Mouse (Mus musculus) midbrain, embryonic 11.5 days (tissue): ENCODE data around the gene Fbxo34. TPM values are rescaled to one million over a fixed set of nuclear protein-coding genes. Genes with fewer than 3 reads are reported as not detected.
"Not testable (repeated sequence)": the region's sequence is repeated elsewhere in the genome, so short reads cannot be mapped to it uniquely, and the experiment has no call there.

Source experiments
- ATAC-seq: fragments of 200-750 bp; cut with Nextera tagmentation; 2 replicates; pipeline ENCODE4 v1.8.0; 2017; ENCODE audit warnings: moderate TSS enrichment, moderate library complexity; ENCODE audit not compliant: low FRiP score
- DNase-seq: peaks from one replicate; pipeline ENCODE4 v3.0.0; 2015; ENCODE audit warnings: low spot score; ENCODE audit errors: missing footprints
- H3K27ac ChIP-seq: fragments of 300-500 bp; sonication (generic); 2 replicates; pipeline ENCODE4 v1.5.1; 2014; ENCODE audit warnings: low read depth, low read length
- H3K27me3 ChIP-seq: fragments of 300-500 bp; sonication (generic); 2 replicates; pipeline ENCODE4 v1.6.1; 2014; ENCODE audit warnings: mild to moderate bottlenecking, low read length, moderate library complexity, mixed read lengths; ENCODE audit not compliant: control insufficient read depth, insufficient read depth
- H3K36me3 ChIP-seq: fragments of 300-500 bp; sonication (generic); 2 replicates; pipeline ENCODE4 v1.6.1; 2014; ENCODE audit warnings: mild to moderate bottlenecking, low read length, moderate library complexity, mixed read lengths; ENCODE audit not compliant: control insufficient read depth, insufficient read depth
- H3K4me1 ChIP-seq: fragments of 300-500 bp; sonication (generic); 2 replicates; pipeline ENCODE4 v1.6.1; 2014; ENCODE audit warnings: low read length; ENCODE audit not compliant: control insufficient read depth, insufficient read depth
- H3K4me2 ChIP-seq: fragments of 300-500 bp; sonication (generic); 2 replicates; pipeline ENCODE4 v1.6.1; 2014; ENCODE audit warnings: mild to moderate bottlenecking, moderate library complexity
- H3K4me3 ChIP-seq: fragments of 300-500 bp; sonication (generic); 2 replicates; pipeline ENCODE4 v1.5.1; 2014; ENCODE audit warnings: low read depth, low read length
- H3K9ac ChIP-seq: fragments of 300-500 bp; sonication (generic); 2 replicates; pipeline ENCODE4 v1.6.1; 2014; ENCODE audit warnings: low read length
- H3K9me3 ChIP-seq: fragments of 300-500 bp; sonication (generic); 2 replicates; pipeline ENCODE4 v1.6.1; 2016; ENCODE audit warnings: low read length; ENCODE audit not compliant: control insufficient read depth
- WGBS: fragments of 180-500 bp; shearing (Covaris S2); extraction: QIAGEN DNeasy Blood & Tissue Kit; methylation state at CpG from one replicate; pipeline ENCODE4 v1.1.7; 2014; 5-methylcytosine and 5-hydroxymethylcytosine counted together
- polyA plus RNA-seq: library from polyadenylated mRNA; unstranded; fragments of >200 nt; fragmentation: Nextera tagmentation; extraction: Ambion mirVana; gene quantifications from 2 replicates; pipeline ENCODE4 v1.2.1, GENCODE M21; 2014

Gene Fbxo34
- polyA plus RNA-seq, 1 experiment from 2014 or later: 24.0 TPM

DNA sequence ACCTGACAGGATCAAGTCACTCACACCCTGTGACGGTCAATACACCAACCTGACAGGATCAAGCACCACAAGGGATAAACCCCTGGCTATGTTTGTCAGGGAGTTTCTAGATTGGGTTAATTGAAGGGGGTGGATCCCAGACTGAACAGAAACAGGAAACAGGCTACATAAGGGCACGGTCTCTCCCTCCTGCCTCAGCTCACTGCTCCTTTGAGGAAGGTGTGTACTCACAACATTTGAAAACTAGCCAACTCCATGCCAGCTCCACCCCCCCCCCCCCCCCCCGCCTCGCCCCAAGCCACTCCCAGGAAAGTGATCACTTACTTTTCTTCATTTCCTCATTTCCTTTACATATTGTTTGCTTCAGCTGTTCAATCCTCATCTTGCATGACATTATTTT lies 104.0 kb downstream of the Fbxo34 start:
- Histone ChIP-seq H3K36me3 (peaks cover 8% of the 10 kb centered on the region), H3K27me3 (no peaks in the 10 kb centered on the region), H3K9ac (no peak overlapping the region), H3K27ac (no peak overlapping the region), H3K9me3 (no peaks in the 10 kb centered on the region), H3K4me3 (no peak overlapping the region), H3K4me1 (no peaks in the 10 kb centered on the region), H3K4me2 (no peak overlapping the region)
- ATAC-seq (no peak), DNase-seq (no peak)
- 86% methylated on average over 4 of the region's 4 CpGs for WGBS

DNA sequence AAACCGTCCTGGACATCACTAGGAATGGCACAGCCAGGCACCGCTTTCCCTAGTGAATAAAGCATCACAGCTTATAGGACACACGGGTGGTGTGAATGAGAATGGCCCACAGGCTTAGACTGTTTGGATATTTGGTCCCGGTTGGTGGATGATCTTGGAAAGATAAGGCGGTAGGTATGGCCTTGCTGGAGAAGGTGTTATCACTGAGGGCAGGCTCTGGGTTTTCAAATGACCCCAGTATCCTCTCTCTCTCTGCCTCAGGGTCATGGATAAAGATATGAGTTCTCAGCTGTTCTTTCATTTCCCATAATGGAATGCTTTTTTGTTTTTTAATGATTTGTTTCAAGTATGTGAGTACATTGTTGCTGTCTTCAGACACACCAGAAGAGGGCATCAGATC lies 105.0 kb downstream of the Fbxo34 start:
- H3K4me1 ChIP-seq: no peaks in the 10 kb centered on the region
- no peak overlapping the region for H3K9ac ChIP-seq
- no peak overlapping the region for H3K27ac ChIP-seq
- H3K9me3 ChIP-seq: no peaks in the 10 kb centered on the region
- 96% methylated on average over 5 of the region's 5 CpGs for WGBS
- H3K36me3 ChIP-seq: peaks cover 8% of the 10 kb centered on the region
- H3K27me3 ChIP-seq: no peaks in the 10 kb centered on the region
- no peak overlapping the region for H3K4me3 ChIP-seq
- ATAC-seq (no peak), DNase-seq (no peak)
- no peak overlapping the region for H3K4me2 ChIP-seq

DNA sequence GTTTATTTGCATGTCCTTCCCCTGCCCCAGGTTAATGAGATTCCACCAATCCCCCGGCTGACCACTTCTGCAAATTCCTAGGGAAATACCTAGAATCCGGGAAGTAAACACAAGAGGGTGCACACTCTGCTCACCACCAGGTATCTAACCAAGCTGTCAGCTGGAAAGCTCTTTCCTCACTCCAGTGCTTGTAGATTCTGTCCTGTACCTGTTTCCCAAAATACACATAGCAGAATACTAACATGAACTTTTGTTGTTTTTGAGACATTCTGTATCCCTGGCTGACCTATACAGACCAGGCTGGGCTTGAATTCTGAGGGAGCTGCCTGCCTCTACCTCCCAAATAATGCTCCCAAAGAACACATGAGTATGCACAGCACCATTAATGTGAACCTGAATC lies 110.5 kb downstream of the Fbxo34 start:
- Histone ChIP-seq H3K4me3 (no peak overlapping the region), H3K4me2 (no peak overlapping the region), H3K27ac (no peak overlapping the region), H3K4me1 (no peaks in the 10 kb centered on the region), H3K9ac (no peak overlapping the region), H3K36me3 (no peaks in the 10 kb centered on the region; the same call in 1 of the 2 replicates), H3K9me3 (no peaks in the 10 kb centered on the region), H3K27me3 (no peaks in the 10 kb centered on the region)
- 88% methylated on average over 2 of the region's 2 CpGs for WGBS
- no peak for ATAC-seq
- no peak for DNase-seq

DNA sequence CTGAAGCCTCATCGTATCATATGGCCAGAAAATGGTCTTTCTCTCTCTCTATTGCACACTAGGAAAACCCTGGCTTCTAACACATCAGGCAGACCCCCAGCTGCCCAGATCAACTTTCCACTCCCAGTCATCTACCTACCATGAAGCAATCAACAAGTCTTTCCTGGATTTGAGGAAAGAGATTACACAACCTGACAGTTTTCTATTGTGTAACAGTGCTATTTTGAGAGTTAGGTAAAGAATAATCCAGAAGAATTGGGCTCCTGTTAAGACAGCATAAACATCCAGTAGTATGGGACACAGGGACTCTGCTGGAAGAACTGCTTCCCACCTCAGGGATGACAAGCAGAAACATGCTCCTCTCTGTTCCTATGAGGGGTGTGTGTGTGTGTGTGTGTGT lies 112.3 kb downstream of the Fbxo34 start:
- no peak overlapping the region for H3K4me2 ChIP-seq
- H3K27ac ChIP-seq: no peak overlapping the region
- no peak overlapping the region for H3K4me3 ChIP-seq
- DNase-seq (no peak), ATAC-seq (no peak)
- 90% methylated on average over 1 of the region's 1 CpGs for WGBS
- H3K36me3 ChIP-seq: no peaks in the 10 kb centered on the region
- no peaks in the 10 kb centered on the region for H3K27me3 ChIP-seq
- H3K9ac ChIP-seq: no peak overlapping the region
- no peaks in the 10 kb centered on the region for H3K9me3 ChIP-seq
- H3K4me1 ChIP-seq: peaks cover 4% of the 10 kb centered on the region; the same call in 1 of the 2 replicates

DNA sequence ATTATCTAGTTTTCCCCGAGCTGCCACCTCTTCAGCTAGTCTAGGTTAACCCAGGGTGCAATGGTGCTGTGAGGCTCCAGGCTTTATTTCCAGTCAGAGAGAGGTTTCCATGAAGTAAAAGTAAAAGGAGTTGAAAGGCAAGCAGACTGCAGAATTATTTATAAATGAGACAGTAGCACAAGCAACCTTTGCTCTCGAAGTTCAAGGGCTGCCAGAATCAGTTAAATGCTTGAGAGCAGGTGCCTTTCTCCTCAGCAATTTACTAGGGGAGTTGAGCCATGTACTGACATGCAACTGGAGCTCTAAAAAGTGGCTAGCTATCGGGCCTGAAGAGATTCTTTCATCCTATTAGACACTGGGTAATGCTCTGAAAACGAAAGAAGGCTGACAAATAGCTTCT lies 112.9 kb downstream of the Fbxo34 start:
- no peak for ATAC-seq
- WGBS: 83% methylated on average over 4 of the region's 4 CpGs

DNA sequence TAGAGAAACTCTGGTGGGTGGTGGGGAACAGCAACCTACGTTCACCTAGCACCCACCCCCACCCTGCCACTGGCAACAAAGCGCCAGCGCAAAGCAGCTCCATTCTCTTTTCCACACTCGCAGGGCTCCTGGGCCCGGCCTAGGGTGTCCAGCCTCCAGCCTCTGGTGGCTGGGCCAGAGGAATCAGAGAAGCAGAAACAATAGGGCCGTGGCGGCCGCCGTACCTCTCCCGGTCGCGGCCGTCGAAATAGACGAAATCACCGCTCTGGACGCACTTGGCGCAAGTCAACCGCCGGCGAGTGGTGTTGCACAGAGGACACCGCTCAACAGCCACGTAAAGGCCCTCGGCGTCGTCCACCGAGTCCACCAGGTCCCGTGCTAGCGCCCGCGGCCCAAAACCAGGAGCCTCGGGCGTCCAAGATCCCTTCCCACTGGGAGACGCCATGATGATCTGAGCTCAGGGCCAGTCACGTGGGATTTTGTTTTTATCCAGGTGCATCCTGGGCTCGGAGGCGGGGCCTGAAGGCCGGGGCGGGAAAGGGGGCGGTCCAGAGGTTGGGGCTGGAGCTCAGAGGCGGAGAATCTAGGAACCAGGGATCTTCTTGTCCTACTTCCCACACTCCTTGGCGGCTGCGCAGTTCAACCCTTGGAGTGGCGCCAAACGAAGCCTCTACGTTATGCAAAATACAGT lies 117.9 kb downstream of the Fbxo34 start:
- Histone ChIP-seq H3K4me2 (peak overlapping the region; percentile 84), H3K36me3 (no peaks in the 10 kb centered on the region), H3K27ac (no peak overlapping the region), H3K4me3 (peak overlapping the region; percentile 87), H3K4me1 (peaks cover 6% of the 10 kb centered on the region; the same call in 1 of the 2 replicates), H3K9me3 (no peaks in the 10 kb centered on the region), H3K27me3 (no peaks in the 10 kb centered on the region), H3K9ac (peak overlapping the region; percentile 82)
- peak; percentile 99 for ATAC-seq
- WGBS: under 1% methylated on average over 46 of the region's 46 CpGs
- DNase-seq: peak; percentile 100

More for the DNA sequence above, 112.9 kb downstream of the Fbxo34 start:
- Histone ChIP-seq H3K36me3 (no peaks in the 10 kb centered on the region), H3K27me3 (no peaks in the 10 kb centered on the region), H3K27ac (no peak overlapping the region), H3K9ac (no peak overlapping the region), H3K4me2 (no peak overlapping the region), H3K9me3 (no peaks in the 10 kb centered on the region), H3K4me3 (no peak overlapping the region), H3K4me1 (peaks cover 6% of the 10 kb centered on the region; the same call in 1 of the 2 replicates)
- DNase-seq: no peak

DNA sequence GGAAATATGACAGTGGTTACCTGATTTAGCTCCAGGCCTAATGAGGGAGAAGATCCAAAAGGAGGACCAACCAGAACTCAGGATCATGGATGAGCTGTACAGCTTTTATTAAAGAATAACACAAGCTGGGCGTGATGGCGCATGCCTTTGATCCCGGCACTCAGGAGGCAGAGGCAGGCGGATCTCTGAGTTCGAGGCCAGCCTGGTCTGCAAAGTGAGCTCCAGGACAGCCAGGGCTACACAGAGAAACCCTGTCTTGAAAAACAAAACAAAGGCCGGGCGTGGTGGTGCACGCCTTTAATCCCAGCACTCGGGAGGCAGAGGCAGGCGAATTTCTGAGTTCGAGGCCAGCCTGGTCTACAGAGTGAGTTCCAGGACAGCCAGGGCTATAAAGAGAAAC lies 120.3 kb downstream of the Fbxo34 start, which contains the start of gene Atg14:
Gene Atg14, minus strand, starts transcription at position 101 of the 400 bp plus-strand sequence.
- H3K4me2 ChIP-seq, H3K4me3 ChIP-seq, DNase-seq, H3K4me1 ChIP-seq, H3K27ac ChIP-seq, H3K9ac ChIP-seq, H3K9me3 ChIP-seq, ATAC-seq, H3K27me3 ChIP-seq, H3K36me3 ChIP-seq: not testable (repeated sequence)
- 93% methylated on average over 11 of the region's 11 CpGs for WGBS

DNA sequence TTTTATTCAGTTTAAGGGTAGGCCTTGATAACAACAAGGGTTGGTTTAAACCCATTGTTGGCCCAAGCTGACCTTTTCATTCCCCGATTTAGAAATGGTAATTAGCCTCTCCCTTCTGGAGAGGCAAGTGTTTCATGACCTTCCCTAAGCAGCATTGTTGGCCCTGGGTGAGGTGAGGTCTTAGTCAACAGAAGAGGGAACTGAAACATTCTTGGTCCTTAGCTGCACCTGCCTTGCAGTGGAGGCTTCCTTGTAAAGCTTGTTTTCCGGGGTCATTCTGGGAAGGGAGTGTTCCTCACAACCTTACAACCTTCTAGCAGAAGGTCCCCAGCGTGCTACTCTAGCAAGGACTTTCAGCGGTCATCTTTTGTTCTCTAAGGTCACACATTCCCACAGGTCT lies 122.5 kb downstream of the Fbxo34 start:
- WGBS: 72% methylated on average over 4 of the region's 4 CpGs

DNA sequence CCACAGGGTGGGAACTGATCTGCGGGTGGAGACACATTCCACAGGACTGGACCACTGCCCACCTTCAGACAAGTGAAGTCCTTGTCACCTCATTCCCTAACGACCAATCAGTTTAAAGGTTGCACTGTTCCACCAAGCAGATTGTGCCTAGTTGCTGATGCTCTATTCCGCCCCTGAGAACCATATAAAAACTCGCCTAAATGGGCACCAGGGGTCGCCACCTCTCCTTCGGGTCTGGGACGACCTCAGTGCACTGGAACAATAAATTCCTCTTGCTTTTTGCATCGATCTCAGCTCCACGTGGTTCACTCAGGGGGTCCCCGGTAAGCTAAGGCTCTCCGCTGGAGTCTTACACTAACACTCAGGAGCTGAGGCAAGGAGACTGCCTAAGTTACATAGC lies 124.5 kb downstream of the Fbxo34 start:
- 79% methylated on average over 11 of the region's 11 CpGs for WGBS
- Histone ChIP-seq H3K4me1 (no peaks in the 10 kb centered on the region), H3K9ac (no peak overlapping the region), H3K4me2 (no peak overlapping the region), H3K36me3 (no peaks in the 10 kb centered on the region), H3K9me3 (no peaks in the 10 kb centered on the region), H3K4me3 (no peak overlapping the region), H3K27me3 (no peaks in the 10 kb centered on the region), H3K27ac (no peak overlapping the region)
- ATAC-seq (no peak), DNase-seq (no peak)

More for the DNA sequence above, 122.5 kb downstream of the Fbxo34 start:
- DNase-seq: no peak
- no peak for ATAC-seq
- no peak overlapping the region for H3K9ac ChIP-seq
- no peaks in the 10 kb centered on the region for H3K9me3 ChIP-seq
- H3K36me3 ChIP-seq: no peaks in the 10 kb centered on the region
- 0 out of 2 replicates have a peak, but pooled peaks cover under 1% of the 10 kb centered on the region for H3K4me1 ChIP-seq
- no peaks in the 10 kb centered on the region for H3K27me3 ChIP-seq
- H3K4me3 ChIP-seq: no peak overlapping the region
- H3K27ac ChIP-seq: no peak overlapping the region
- H3K4me2 ChIP-seq: no peak overlapping the region
